Mouse (Mus musculus) subcutaneous adipose tissue, adult 2 months (tissue): ENCODE results near the gene Vash1. TPM values are rescaled to one million over a fixed set of nuclear protein-coding genes. Genes with fewer than 3 reads are reported as not detected.

ENCODE experiments used
- polyA plus RNA-seq: library from polyadenylated mRNA; depleted of rRNA; stranded (reverse); fragments of >200 nt; gene quantifications from 2 replicates; pipeline ENCODE4 v1.2.3, GENCODE M21; 2012; ENCODE audit warnings: low replicate concordance; rRNA removed

Gene Vash1
- polyA plus RNA-seq: 9.4 and 10.6 TPM in 2 replicates

GRCm38 (mm10) chr12:86678591-86679545 lies at the start of gene Vash1:
TSS of gene Vash1 (plus strand) at chr12:86678700.

GRCm38 (mm10) chr12:86726120-86726640 lies 47.7 kb downstream of the Vash1 start, which contains the start of gene Angel1:
TSS of gene Angel1 (minus strand) at chr12:86726460.

GRCm38 (mm10) chr12:86734319-86734810 lies 55.9 kb downstream of the Vash1 start, which contains the start of gene Lrrc74a:
TSS of gene Lrrc74a (plus strand) at chr12:86734369.

Other genes with a start within 250 kb of the Vash1 start
- 9.0 and 9.6 TPM in 2 replicates for gene Angel1, start 47.8 kb downstream of the Vash1 start, polyA plus RNA-seq
- not detected in 2 replicates for gene Lrrc74a, start 55.7 kb downstream of the Vash1 start, polyA plus RNA-seq
- gene Irf2bpl, start 206.1 kb downstream of the Vash1 start, polyA plus RNA-seq: 26.1 and 48.1 TPM in 2 replicates